Mouse (Mus musculus) hindlimb bud, embryonic 11.5 days (tissue): ENCODE results near the gene Rbm17.
"Not testable (repeated sequence)": the region's sequence is repeated elsewhere in the genome, so short reads cannot be mapped to it uniquely, and the experiment has no call there.

Experiments used
- DNase-seq: peaks from one replicate; pipeline ENCODE4 v3.0.0-alpha.2; 2012; ENCODE audit warnings: low read depth, low spot score; ENCODE audit errors: extremely low spot score

Rbm17 gene

GRCm38 (mm10) chr2:11604053-11604452 lies at the start of gene Rbm17:
Gene Rbm17, minus strand, starts transcription at chr2:11604153.
- no peak for DNase-seq

GRCm38 (mm10) chr2:11653330-11653729 lies 49.4 kb upstream of the Rbm17 start:
- DNase-seq = no peak

- DNase-seq = no peak
Measured at GRCm38 (mm10) chr2:11652780-11653179, 48.8 kb upstream of the Rbm17 start.

- no peak for DNase-seq
Measured at GRCm38 (mm10) chr2:11652196-11652595, 48.2 kb upstream of the Rbm17 start.

GRCm38 (mm10) chr2:11651476-11651875 lies 47.5 kb upstream of the Rbm17 start:
- DNase-seq = no peak

- no peak for DNase-seq
Measured at GRCm38 (mm10) chr2:11645297-11645696, 41.3 kb upstream of the Rbm17 start.

- DNase-seq = no peak
Measured at GRCm38 (mm10) chr2:11644057-11644456, 40.1 kb upstream of the Rbm17 start.

GRCm38 (mm10) chr2:11642451-11642941 lies 38.5 kb upstream of the Rbm17 start, which contains the start of gene Il2ra:
Gene Il2ra, plus strand, starts transcription at chr2:11642807.
- no peak for DNase-seq

GRCm38 (mm10) chr2:11637115-11637514 lies 33.2 kb upstream of the Rbm17 start:
- DNase-seq = no peak

- no peak for DNase-seq
Measured at GRCm38 (mm10) chr2:11636138-11636480, 32.2 kb upstream of the Rbm17 start.

- no peak for DNase-seq
Measured at GRCm38 (mm10) chr2:11635471-11636137, 31.7 kb upstream of the Rbm17 start.

- no peak for DNase-seq
Measured at GRCm38 (mm10) chr2:11635035-11635434, 31.1 kb upstream of the Rbm17 start.

- DNase-seq = no peak
Measured at GRCm38 (mm10) chr2:11625890-11626289, 21.9 kb upstream of the Rbm17 start, which contains the start of gene Gm17490. Gene Gm17490, minus strand, starts transcription at chr2:11626264.

- DNase-seq = no peak
Measured at GRCm38 (mm10) chr2:11623726-11624125, 19.8 kb upstream of the Rbm17 start.

GRCm38 (mm10) chr2:11623173-11623572 lies 19.2 kb upstream of the Rbm17 start:
- DNase-seq = no peak

GRCm38 (mm10) chr2:11619598-11619997 lies 15.6 kb upstream of the Rbm17 start:
- no peak for DNase-seq

- DNase-seq = no peak
Measured at GRCm38 (mm10) chr2:11616846-11617245, 12.9 kb upstream of the Rbm17 start.

- DNase-seq = not testable (repeated sequence)
Measured at GRCm38 (mm10) chr2:11612939-11613338, 9.0 kb upstream of the Rbm17 start.

GRCm38 (mm10) chr2:11606718-11607117 lies 2.8 kb upstream of the Rbm17 start:
- not testable (repeated sequence) for DNase-seq

GRCm38 (mm10) chr2:11604911-11605310 lies 958 bp upstream of the Rbm17 start:
- DNase-seq = no peak

- peak; percentile 79 for DNase-seq
Measured at GRCm38 (mm10) chr2:11602506-11603489, 1.2 kb downstream of the Rbm17 start.

GRCm38 (mm10) chr2:11601795-11602194 lies 2.2 kb downstream of the Rbm17 start:
- DNase-seq = no peak
